Mouse (Mus musculus) limb, embryonic 13.5 days (tissue): ENCODE data around the gene Pid1. TPM values are rescaled to one million over a fixed set of nuclear protein-coding genes. Genes with fewer than 3 reads are reported as not detected.

Experiments used
- ATAC-seq: fragments of 200-750 bp; cut with Nextera tagmentation; 2 replicates; pipeline ENCODE4 v1.8.0; 2017; ENCODE audit warnings: low read depth, moderate number of reproducible peaks, moderate TSS enrichment; ENCODE audit not compliant: low FRiP score
- H3K27ac ChIP-seq: fragments of 300-500 bp; sonication (generic); 2 replicates; pipeline ENCODE4 v1.5.1; 2015; ENCODE audit warnings: inconsistent platforms, mild to moderate bottlenecking, moderate library complexity
- H3K27me3 ChIP-seq: fragments of 300-500 bp; sonication (generic); 2 replicates; pipeline ENCODE4 v1.6.1; 2015; ENCODE audit warnings: mild to moderate bottlenecking, inconsistent platforms
- H3K36me3 ChIP-seq: fragments of 300-500 bp; sonication (generic); 2 replicates; pipeline ENCODE4 v1.6.1; 2015; ENCODE audit warnings: inconsistent platforms, mild to moderate bottlenecking, moderate library complexity
- H3K4me1 ChIP-seq: fragments of 300-500 bp; sonication (generic); 2 replicates; pipeline ENCODE4 v1.6.1; 2015; ENCODE audit warnings: inconsistent platforms
- H3K4me2 ChIP-seq: fragments of 300-500 bp; sonication (generic); replicated peaks from 2 replicates; pipeline ENCODE4 v1.6.1; 2015; ENCODE audit warnings: inconsistent platforms, mild to moderate bottlenecking, moderate library complexity
- H3K4me3 ChIP-seq: fragments of 300-500 bp; sonication (generic); 2 replicates; pipeline ENCODE4 v1.5.1; 2015; ENCODE audit warnings: moderate library complexity, mild to moderate bottlenecking, inconsistent platforms
- H3K9ac ChIP-seq: fragments of 300-500 bp; sonication (generic); 2 replicates; pipeline ENCODE4 v1.6.1; 2015; ENCODE audit warnings: mild to moderate bottlenecking, inconsistent platforms
- H3K9me3 ChIP-seq: fragments of 300-500 bp; sonication (generic); 2 replicates; pipeline ENCODE4 v1.6.1; 2016; ENCODE audit warnings: inconsistent platforms
- WGBS: fragments of 180-500 bp; shearing (Covaris S2); methylation state at CpG from one replicate; pipeline ENCODE4 v1.1.7; 2015; 5-methylcytosine and 5-hydroxymethylcytosine counted together
- polyA plus RNA-seq: library from polyadenylated mRNA; unstranded; fragments of >200 nt; fragmentation: Nextera tagmentation; extraction: Ambion mirVana; gene quantifications from 2 replicates; pipeline ENCODE4 v1.2.1, GENCODE M21; 2015

The Pid1 gene
- polyA plus RNA-seq, 1 experiment from 2014 or later = 59.3 TPM

DNA sequence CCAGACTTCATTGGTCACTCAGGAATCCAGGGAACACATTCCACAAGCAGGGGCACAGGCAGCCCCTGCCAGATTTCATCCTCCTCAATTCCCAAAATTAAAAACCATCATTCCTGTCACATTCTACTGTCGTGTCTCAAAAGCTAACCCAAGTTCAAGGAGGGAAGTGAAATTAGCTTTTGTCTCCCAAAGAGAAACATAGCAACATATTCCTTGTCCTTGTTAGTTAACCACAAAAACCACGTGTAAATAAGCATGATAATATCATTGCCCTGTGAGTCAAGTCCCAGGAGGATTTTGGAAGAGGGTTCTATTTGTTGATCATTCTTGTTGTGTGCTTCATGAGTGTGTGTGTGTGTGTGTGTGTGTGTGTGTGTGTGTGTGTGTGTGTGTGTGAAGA, 164.1 kb downstream of the Pid1 start:
- no peaks in the 10 kb centered on the region for H3K36me3 ChIP-seq
- ATAC-seq = no peak
- H3K27me3 ChIP-seq = no peaks in the 10 kb centered on the region
- no peak overlapping the region for H3K4me3 ChIP-seq
- H3K27ac ChIP-seq = no peak overlapping the region
- peaks cover 13% of the 10 kb centered on the region for H3K4me1 ChIP-seq
- H3K9me3 ChIP-seq = no peaks in the 10 kb centered on the region
- H3K4me2 ChIP-seq = no peak overlapping the region
- H3K9ac ChIP-seq = no peak overlapping the region
- 66% methylated on average over 2 of the region's 2 CpGs for WGBS

DNA sequence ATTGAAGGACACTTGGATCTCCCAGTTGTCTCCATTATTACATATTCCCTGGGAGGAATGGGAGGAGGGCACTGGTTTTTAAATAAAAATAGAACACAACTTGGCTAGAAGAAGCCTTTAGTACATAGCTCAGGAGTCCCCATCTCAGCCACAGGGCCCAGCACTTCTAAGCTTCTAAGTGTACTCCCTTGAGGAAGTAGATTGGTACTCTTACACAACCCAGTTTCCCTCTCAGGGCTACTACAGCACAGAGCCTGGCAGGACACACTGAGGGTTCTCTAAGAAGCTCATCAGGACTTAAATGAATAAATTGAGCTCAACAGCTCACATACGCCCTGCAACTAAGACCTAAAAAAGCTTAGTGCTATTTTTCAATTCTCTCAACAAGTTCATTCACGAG, 165.1 kb downstream of the Pid1 start:
- Histone ChIP-seq H3K27me3 (no peaks in the 10 kb centered on the region), H3K4me1 (peaks cover 12% of the 10 kb centered on the region), H3K36me3 (no peaks in the 10 kb centered on the region), H3K9me3 (no peaks in the 10 kb centered on the region), H3K4me3 (no peak overlapping the region), H3K27ac (no peak overlapping the region), H3K9ac (no peak overlapping the region), H3K4me2 (no peak overlapping the region)
- WGBS = 83% methylated on average over 2 of the region's 2 CpGs
- ATAC-seq = no peak

DNA sequence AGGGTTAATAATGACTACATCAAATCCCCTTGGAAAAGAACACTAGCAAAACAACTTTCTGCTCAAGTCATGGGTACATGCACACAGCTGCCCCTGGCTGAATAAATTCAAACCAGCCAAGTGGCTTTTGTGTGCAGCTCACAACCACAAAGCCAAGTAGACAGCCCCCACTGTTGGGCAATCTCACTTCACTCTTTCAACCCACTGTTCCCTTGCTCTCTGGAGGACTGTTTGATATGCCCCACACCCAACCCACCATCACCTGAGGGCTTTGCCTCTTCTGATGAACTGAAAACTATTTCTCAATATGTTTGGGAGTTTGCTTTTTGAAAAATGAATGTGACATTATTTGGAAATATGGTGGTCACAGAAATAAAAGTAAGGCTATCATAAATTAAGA, 171.8 kb downstream of the Pid1 start:
- Histone ChIP-seq H3K4me2 (no peak overlapping the region), H3K27me3 (peaks cover 14% of the 10 kb centered on the region), H3K36me3 (no peaks in the 10 kb centered on the region), H3K27ac (no peak overlapping the region), H3K4me1 (peaks cover 6% of the 10 kb centered on the region), H3K9me3 (no peaks in the 10 kb centered on the region), H3K9ac (no peak overlapping the region), H3K4me3 (no peak overlapping the region)
- ATAC-seq = no peak

DNA sequence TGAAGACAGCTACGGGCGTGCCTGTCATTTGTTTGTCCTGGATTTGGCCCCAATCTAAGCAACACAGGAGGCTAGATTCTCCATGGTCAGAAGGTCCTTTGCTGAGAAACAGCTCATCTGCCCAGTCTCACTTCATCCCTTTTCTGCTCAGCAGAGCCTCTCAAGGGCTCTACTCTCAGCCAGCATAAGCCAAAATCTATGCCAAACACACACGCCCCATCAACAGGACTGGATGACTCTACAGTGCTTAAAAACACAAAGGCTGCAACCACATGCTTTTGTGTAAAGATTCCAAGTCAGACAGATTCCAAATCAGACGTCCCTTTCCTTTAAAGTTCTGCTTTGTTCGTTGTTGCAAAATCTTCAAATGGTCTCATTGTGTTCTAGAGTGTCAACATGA, 174.5 kb downstream of the Pid1 start:
- H3K27me3 ChIP-seq = peaks cover 14% of the 10 kb centered on the region
- no peak overlapping the region for H3K9ac ChIP-seq
- no peak overlapping the region for H3K27ac ChIP-seq
- 87% methylated on average over 5 of the region's 5 CpGs for WGBS
- H3K9me3 ChIP-seq = no peaks in the 10 kb centered on the region
- H3K36me3 ChIP-seq = no peaks in the 10 kb centered on the region
- H3K4me3 ChIP-seq = no peak overlapping the region
- H3K4me1 ChIP-seq = peaks cover 15% of the 10 kb centered on the region
- no peak for ATAC-seq
- H3K4me2 ChIP-seq = no peak overlapping the region

DNA sequence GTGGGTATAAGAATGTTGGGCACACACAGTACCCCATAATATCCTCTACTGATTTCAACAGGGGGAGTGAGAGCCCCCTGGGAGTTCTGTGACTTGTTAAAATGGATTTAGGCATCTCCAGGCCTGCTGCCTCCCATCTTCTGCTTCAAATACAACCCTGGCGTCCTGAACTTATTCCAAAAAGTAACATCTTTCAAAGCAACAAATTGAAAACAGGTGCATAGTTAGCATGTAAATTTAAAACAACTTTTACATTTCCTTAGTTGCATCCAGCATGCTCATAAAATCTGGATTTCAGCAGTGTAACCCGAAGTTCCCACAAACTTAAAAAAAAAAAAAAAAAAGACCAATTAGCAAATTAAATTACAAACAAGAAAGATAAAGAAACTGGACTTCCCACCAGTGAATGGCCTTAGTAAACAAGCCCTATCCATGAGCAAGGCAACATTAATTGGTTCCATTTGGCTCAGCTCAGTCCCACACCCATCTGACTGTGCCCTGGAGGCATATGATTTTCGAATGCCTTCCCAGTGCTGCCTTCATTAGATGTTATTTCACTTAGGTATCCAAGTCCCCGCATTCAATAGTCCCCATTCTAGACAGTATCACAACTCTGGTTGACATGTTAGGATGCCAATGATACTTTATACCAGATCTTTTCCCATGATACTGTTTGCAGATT, 177.1 kb downstream of the Pid1 start:
- Histone ChIP-seq H3K27ac (no peak overlapping the region), H3K9me3 (no peaks in the 10 kb centered on the region), H3K36me3 (no peaks in the 10 kb centered on the region), H3K4me3 (no peak overlapping the region), H3K4me2 (no peak overlapping the region), H3K27me3 (peaks cover 11% of the 10 kb centered on the region), H3K9ac (no peak overlapping the region), H3K4me1 (peaks cover 26% of the 10 kb centered on the region)
- 18% methylated on average over 4 of the region's 4 CpGs for WGBS
- no peak; the same call in 1 of the 2 replicates for ATAC-seq

DNA sequence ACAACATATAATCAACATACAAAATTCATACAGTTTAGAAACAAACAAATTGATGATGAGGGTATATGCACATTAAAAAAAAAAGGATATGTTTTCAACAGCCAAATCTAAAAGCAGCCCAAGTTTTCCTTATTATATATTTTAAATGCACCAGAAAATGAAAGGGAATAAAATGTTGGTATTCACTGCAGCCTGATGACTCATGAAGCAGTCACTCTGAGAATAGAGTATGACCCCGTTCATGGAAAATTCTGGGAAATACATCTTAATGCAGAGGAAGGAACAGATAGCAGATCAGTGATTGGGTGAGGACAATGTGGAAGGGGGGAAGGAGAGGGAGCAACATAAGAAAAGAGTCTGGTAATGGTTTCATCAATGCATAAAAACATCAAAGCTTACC, 186.3 kb downstream of the Pid1 start:
- no peak overlapping the region for H3K4me2 ChIP-seq
- H3K27ac ChIP-seq = no peak overlapping the region
- H3K36me3 ChIP-seq = no peaks in the 10 kb centered on the region
- no peak overlapping the region for H3K4me3 ChIP-seq
- no peak for ATAC-seq
- H3K9me3 ChIP-seq = 0 out of 2 replicates have a peak, but pooled peaks cover 3% of the 10 kb centered on the region
- no peak overlapping the region for H3K9ac ChIP-seq
- WGBS = 74% methylated on average over 1 of the region's 1 CpGs
- H3K4me1 ChIP-seq = peaks cover 14% of the 10 kb centered on the region
- no peaks in the 10 kb centered on the region for H3K27me3 ChIP-seq

DNA sequence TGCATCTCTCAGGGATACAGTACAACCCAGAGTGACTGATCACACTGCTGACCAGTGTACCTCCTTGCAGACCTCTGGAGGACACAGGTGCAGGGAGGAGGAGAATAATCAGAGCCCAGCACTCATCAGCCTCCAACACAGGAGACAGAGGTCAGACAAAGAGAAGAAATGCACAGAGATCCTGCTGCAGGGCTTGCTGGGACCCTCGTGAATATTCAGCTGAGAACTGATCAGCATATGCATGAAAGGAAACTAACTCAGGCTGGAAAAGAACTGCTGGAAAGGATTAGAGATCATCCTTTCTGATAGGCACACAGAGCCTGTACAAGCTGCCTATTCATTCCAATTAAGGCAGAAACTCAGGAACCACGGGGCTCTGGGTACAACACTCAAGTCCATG, 186.9 kb downstream of the Pid1 start:
- H3K27ac ChIP-seq = no peak overlapping the region
- H3K27me3 ChIP-seq = no peaks in the 10 kb centered on the region
- H3K9ac ChIP-seq = no peak overlapping the region
- no peak for ATAC-seq
- H3K4me3 ChIP-seq = no peak overlapping the region
- 0 out of 2 replicates have a peak, but pooled peaks cover 8% of the 10 kb centered on the region for H3K4me1 ChIP-seq
- H3K9me3 ChIP-seq = 0 out of 2 replicates have a peak, but pooled peaks cover 3% of the 10 kb centered on the region
- no peaks in the 10 kb centered on the region for H3K36me3 ChIP-seq
- 31% methylated on average over 2 of the region's 2 CpGs for WGBS
- H3K4me2 ChIP-seq = no peak overlapping the region

DNA sequence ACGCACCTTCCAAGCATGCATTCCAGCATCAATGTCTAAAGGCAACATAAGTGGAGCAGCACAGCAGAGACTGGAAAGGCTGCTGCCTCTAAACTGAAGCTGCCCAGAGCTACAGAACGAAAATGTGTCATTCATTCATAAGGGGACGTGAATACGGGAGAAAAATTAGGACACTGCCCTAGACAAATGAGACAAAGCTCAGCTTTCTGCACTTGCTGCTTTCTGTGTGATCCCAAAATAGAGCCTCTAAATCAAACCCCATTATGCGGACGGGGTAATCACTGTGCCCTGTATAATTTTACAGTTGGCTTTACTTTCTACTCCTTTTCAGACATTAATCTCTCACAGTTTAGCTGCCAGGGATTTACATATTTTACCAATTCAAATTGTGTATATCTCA, 191.0 kb downstream of the Pid1 start:
- H3K27ac ChIP-seq = no peak overlapping the region
- no peaks in the 10 kb centered on the region for H3K27me3 ChIP-seq
- no peak for ATAC-seq
- no peak overlapping the region for H3K9ac ChIP-seq
- no peaks in the 10 kb centered on the region for H3K9me3 ChIP-seq
- H3K4me2 ChIP-seq = no peak overlapping the region
- WGBS = 78% methylated on average over 6 of the region's 6 CpGs
- H3K36me3 ChIP-seq = no peaks in the 10 kb centered on the region
- no peak overlapping the region for H3K4me3 ChIP-seq
- 0 out of 2 replicates have a peak, but pooled peaks cover 4% of the 10 kb centered on the region for H3K4me1 ChIP-seq

DNA sequence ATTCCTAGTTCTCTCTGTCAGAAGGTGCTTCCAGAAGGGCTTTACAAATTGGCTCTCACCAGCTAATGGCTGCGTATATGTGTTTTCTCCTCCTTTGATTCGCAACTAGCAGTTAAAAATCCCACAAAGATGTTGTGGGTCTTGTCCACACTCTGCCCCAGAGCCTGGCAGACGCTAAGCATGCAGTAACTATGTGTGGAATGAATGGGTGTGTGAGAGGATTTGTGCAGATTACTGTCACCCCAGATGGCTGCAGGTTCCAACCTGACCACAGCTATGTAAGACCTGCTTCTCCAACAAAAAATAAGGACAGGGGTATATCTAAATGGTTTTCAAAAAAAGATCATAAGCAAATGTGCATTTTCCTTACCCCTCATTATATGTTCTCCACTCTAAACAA, 206.2 kb downstream of the Pid1 start:
- WGBS = 68% methylated on average over 3 of the region's 3 CpGs
- Histone ChIP-seq H3K36me3 (no peaks in the 10 kb centered on the region), H3K4me1 (no peaks in the 10 kb centered on the region), H3K4me2 (no peak overlapping the region), H3K9ac (no peak overlapping the region), H3K27me3 (no peaks in the 10 kb centered on the region), H3K4me3 (no peak overlapping the region), H3K27ac (no peak overlapping the region), H3K9me3 (no peaks in the 10 kb centered on the region)
- no peak for ATAC-seq

DNA sequence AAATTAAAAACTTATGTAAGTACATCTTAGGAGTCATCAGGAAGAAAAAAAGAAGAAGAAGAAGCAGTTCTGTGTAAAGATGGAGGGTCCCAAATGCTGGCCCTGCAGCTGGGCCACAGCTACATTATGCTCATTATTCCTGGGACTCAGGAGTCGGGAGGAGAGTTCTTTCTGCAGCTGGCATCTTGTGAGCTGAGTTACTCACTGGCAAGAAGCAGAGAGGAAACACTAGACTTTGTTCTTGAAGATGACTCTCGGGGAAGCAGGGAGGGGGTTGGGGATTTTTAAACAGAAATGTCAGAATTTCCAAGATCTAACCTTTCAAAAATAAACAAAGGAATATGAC, 208.4 kb downstream of the Pid1 start:
- Histone ChIP-seq H3K36me3 (no peaks in the 10 kb centered on the region), H3K4me1 (no peaks in the 10 kb centered on the region), H3K9ac (no peak overlapping the region), H3K4me2 (no peak overlapping the region), H3K27ac (no peak overlapping the region), H3K9me3 (0 out of 2 replicates have a peak, but pooled peaks cover 2% of the 10 kb centered on the region), H3K4me3 (no peak overlapping the region), H3K27me3 (no peaks in the 10 kb centered on the region)
- 27% methylated on average over 2 of the region's 2 CpGs for WGBS
- no peak for ATAC-seq

DNA sequence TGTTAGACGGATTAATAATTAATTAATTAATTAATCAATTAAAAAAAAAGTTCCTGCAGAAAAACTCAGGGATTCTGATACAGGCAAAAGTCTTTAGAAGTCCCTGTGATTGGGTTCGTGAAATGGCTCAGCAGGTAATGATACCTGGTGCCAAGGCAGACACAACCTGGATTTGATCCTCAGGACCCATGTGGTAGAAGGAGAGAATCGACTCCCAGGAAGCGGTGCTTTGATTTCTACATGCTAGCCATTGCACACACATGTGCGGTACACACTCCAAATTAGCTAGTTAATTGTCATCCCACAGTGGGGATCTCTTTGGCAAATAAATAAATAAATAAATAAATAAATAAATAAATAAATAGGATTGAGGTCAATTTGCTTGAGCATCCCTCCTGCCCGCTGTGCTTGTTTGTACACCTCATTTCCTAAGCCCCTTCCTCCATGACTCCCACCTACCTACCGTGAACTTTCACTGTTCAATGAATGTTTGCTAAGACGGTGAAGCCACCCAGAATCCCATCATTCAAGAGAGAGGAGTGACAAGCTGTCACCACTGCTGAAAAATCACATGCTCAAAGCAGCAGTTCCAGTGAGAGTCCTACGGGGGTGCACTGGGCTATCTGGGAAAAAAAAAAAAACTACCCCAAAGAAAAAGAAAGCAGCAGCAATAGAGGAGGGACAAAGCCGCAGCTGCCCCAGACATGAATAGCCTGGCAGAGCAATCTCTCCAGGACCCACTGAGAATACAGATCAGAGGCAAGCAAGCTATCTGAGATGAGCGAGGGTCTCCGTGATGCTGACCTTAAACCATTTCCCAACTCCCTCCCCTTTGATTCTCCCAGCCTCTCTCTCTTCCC, 209.0 kb downstream of the Pid1 start:
- WGBS = 76% methylated on average over 12 of the region's 12 CpGs
- Histone ChIP-seq H3K4me2 (no peak overlapping the region), H3K4me1 (no peaks in the 10 kb centered on the region), H3K27me3 (no peaks in the 10 kb centered on the region), H3K9ac (no peak overlapping the region), H3K36me3 (no peaks in the 10 kb centered on the region), H3K9me3 (0 out of 2 replicates have a peak, but pooled peaks cover 2% of the 10 kb centered on the region), H3K27ac (no peak overlapping the region), H3K4me3 (no peak overlapping the region)
- no peak for ATAC-seq

DNA sequence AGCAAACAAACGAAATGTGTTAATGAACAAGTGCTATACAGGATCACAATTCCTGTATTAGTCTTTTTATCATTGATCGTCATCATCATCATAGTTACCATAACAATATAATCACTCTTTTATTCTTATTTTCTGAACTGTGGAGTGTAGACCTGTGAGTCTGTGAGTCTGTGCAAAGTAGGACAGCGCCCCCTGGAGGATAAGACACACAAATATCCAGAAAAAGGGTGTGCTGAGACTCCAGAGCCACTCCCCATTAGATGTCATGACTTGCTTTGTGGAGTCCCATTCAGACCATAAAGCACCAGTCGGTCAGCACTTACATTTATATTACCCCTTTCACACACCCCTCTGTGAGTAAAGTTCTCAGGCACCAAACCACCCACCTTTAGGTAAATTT, 210.0 kb downstream of the Pid1 start:
- 56% methylated on average over 4 of the region's 4 CpGs for WGBS
- H3K36me3 ChIP-seq = no peaks in the 10 kb centered on the region
- no peak overlapping the region for H3K4me2 ChIP-seq
- H3K27me3 ChIP-seq = no peaks in the 10 kb centered on the region
- no peak overlapping the region for H3K9ac ChIP-seq
- no peak overlapping the region for H3K4me3 ChIP-seq
- no peak for ATAC-seq
- H3K9me3 ChIP-seq = 0 out of 2 replicates have a peak, but pooled peaks cover 2% of the 10 kb centered on the region
- H3K4me1 ChIP-seq = no peaks in the 10 kb centered on the region
- H3K27ac ChIP-seq = no peak overlapping the region
